Mouse (Mus musculus) thymus, adult 2 months (tissue): ENCODE data around the gene Anapc2. TPM values are rescaled to one million over a fixed set of nuclear protein-coding genes. Genes with fewer than 3 reads are reported as not detected.

ENCODE experiments used
- DNase-seq: peaks from one replicate; pipeline ENCODE4 v3.0.0; 2021
- H3K27ac ChIP-seq: fragments of 200-500 bp; 2 replicates; pipeline ENCODE4 v1.5.1; 2012; ENCODE audit warnings: low read length, control low read depth; ENCODE audit not compliant: control insufficient read depth, insufficient read depth
- H3K27me3 ChIP-seq: fragments of 200-500 bp; 2 replicates; pipeline ENCODE4 v1.6.1; 2012; ENCODE audit warnings: mild to moderate bottlenecking, low read length, moderate library complexity, mixed read lengths; ENCODE audit not compliant: control insufficient read depth, insufficient read depth
- H3K36me3 ChIP-seq: fragments of 200-500 bp; 2 replicates; pipeline ENCODE4 v1.6.1; 2012; ENCODE audit warnings: mild to moderate bottlenecking, low read length, moderate library complexity; ENCODE audit not compliant: control insufficient read depth, insufficient read depth
- H3K4me1 ChIP-seq: fragments of 200-500 bp; replicated peaks from 2 replicates; pipeline ENCODE4 v1.6.1; 2012; ENCODE audit warnings: low read length; ENCODE audit not compliant: control insufficient read depth, insufficient read depth
- H3K4me3 ChIP-seq: fragments of 200-500 bp; 2 replicates; pipeline ENCODE4 v1.5.1; 2012; ENCODE audit warnings: mild to moderate bottlenecking, low read length, control low read depth, moderate library complexity; ENCODE audit not compliant: control insufficient read depth, insufficient read depth
- CTCF ChIP-seq: fragments of 200-500 bp; IDR thresholded peaks from 2 replicates; pipeline ENCODE4 v1.5.1; 2012; ENCODE audit warnings: mild to moderate bottlenecking, control low read depth, low read length, moderate library complexity, borderline replicate concordance; ENCODE audit not compliant: control insufficient read depth, poor library complexity, insufficient read depth; ENCODE audit errors: extremely low read depth
- POLR2A ChIP-seq: fragments of 200-500 bp; IDR thresholded peaks from 2 replicates; pipeline ENCODE4 v1.6.1; 2012; ENCODE audit warnings: mild to moderate bottlenecking, low read length, control low read depth, moderate library complexity; ENCODE audit not compliant: control insufficient read depth, poor library complexity, insufficient read depth; ENCODE audit errors: extremely low read depth
- WGBS: fragments of 180-500 bp; shearing (Covaris S2); methylation state at CpG from one replicate; pipeline ENCODE4 v1.1.7; 2018; 5-methylcytosine and 5-hydroxymethylcytosine counted together
- polyA plus RNA-seq: library from polyadenylated mRNA; depleted of rRNA; stranded (reverse); fragments of >200 nt; gene quantifications from 2 replicates; pipeline ENCODE4 v1.2.3, GENCODE M21; 2012; rRNA removed

Gene Anapc2
- polyA plus RNA-seq, 1 experiment = 144 TPM

DNA sequence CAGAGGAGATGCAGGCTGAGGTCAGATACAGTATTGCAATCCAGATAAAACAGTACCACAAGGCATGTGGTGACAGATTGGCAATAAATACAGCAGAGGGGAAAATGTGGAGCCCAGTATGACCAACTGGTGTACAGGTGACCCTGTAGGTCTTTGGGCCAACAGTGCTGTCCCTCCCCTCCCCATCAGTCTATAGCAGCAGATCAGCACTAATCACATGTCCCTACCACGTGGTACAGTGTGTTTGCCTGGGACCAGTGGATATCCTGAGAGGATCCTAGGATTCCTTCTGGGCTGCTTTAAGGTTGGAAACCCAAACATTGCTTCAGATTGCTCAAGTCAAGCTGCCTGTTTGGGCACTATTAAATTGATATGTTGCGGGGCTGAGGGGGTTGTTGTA, 61.3 kb downstream of the Anapc2 start:
- WGBS = 89% methylated on average over 2 of the region's 2 CpGs
- Histone ChIP-seq H3K4me3 (no peak overlapping the region), H3K36me3 (peaks cover 19% of the 10 kb centered on the region), H3K27me3 (no peaks in the 10 kb centered on the region), H3K4me1 (peaks cover 14% of the 10 kb centered on the region), H3K27ac (no peak overlapping the region)
- DNase-seq = no peak
- TF ChIP-seq CTCF = no peak
- TF ChIP-seq POLR2A = no peak

Other genes starting within 250 kb of the Anapc2 start
- gene Nsmf, start 218.1 kb upstream of the Anapc2 start, polyA plus RNA-seq = 41.6 and 50.4 TPM in 2 replicates
- 0.58 and 0.91 TPM in 2 replicates for gene Entpd8, start 192.2 kb upstream of the Anapc2 start, polyA plus RNA-seq
- 0.24 and 0.44 TPM in 2 replicates for gene Noxa1, start 177.3 kb upstream of the Anapc2 start, polyA plus RNA-seq
- gene Nrarp, start 91.7 kb upstream of the Anapc2 start, polyA plus RNA-seq = 13.7 and 16.9 TPM in 2 replicates
- gene Tor4a, start 75.6 kb upstream of the Anapc2 start, polyA plus RNA-seq = 90.6 and 94.7 TPM in 2 replicates
- 105 and 115 TPM in 2 replicates for gene Nelfb, start 61.0 kb upstream of the Anapc2 start, polyA plus RNA-seq
- 0.12 TPM in 1 of 2 replicates, not detected in the other for gene Stpg3, start 57.8 kb upstream of the Anapc2 start, polyA plus RNA-seq
- 0.11 and 0.12 TPM in 2 replicates for gene Fam166a, start 53.7 kb upstream of the Anapc2 start, polyA plus RNA-seq
- gene Tubb4b, start 47.8 kb upstream of the Anapc2 start, polyA plus RNA-seq = 613 and 694 TPM in 2 replicates
- 0.05 and 0.15 TPM in 2 replicates for gene Slc34a3, start 38.1 kb upstream of the Anapc2 start, polyA plus RNA-seq
- 0.05 TPM in 1 of 2 replicates, not detected in the other for gene Rnf224, start 35.7 kb upstream of the Anapc2 start, polyA plus RNA-seq
- 3.6 and 4.5 TPM in 2 replicates for gene Rnf208, start 30.2 kb upstream of the Anapc2 start, polyA plus RNA-seq
- gene Cysrt1, start 30.0 kb upstream of the Anapc2 start, polyA plus RNA-seq = 1.6 and 2.1 TPM in 2 replicates
- gene AL732309.1, start 25.6 kb upstream of the Anapc2 start, polyA plus RNA-seq = 41.1 and 43.0 TPM in 2 replicates
- 66.1 and 79.1 TPM in 2 replicates for gene Tmem203, start 17.0 kb upstream of the Anapc2 start, polyA plus RNA-seq
- 24.4 and 25.9 TPM in 2 replicates for gene Tprn, start 9.9 kb upstream of the Anapc2 start, polyA plus RNA-seq
- 164 and 182 TPM in 2 replicates for gene Ssna1, start within 50 bp of the Anapc2 start, polyA plus RNA-seq
- gene Tmem210, start 15.7 kb downstream of the Anapc2 start, polyA plus RNA-seq = 0.35 TPM in 1 of 2 replicates, not detected in the other
- gene Lrrc26, start 17.4 kb downstream of the Anapc2 start, polyA plus RNA-seq = 1.0 and 1.6 TPM in 2 replicates
- 0.50 TPM in 2 replicates for gene Grin1, start 46.7 kb downstream of the Anapc2 start, polyA plus RNA-seq
- gene Man1b1, start 59.9 kb downstream of the Anapc2 start, polyA plus RNA-seq = 23.1 and 26.3 TPM in 2 replicates
- gene Dpp7, start 83.9 kb downstream of the Anapc2 start, polyA plus RNA-seq = 24.5 and 25.6 TPM in 2 replicates
- 23.0 and 24.4 TPM in 2 replicates for gene Uap1l1, start 93.2 kb downstream of the Anapc2 start, polyA plus RNA-seq
- 29.7 and 45.2 TPM in 2 replicates for gene Sapcd2, start 99.8 kb downstream of the Anapc2 start, polyA plus RNA-seq
- 11.7 and 14.0 TPM in 2 replicates for gene Entpd2, start 123.4 kb downstream of the Anapc2 start, polyA plus RNA-seq
- 28.4 and 30.8 TPM in 2 replicates for gene Npdc1, start 126.9 kb downstream of the Anapc2 start, polyA plus RNA-seq
- gene Fut7, start 150.8 kb downstream of the Anapc2 start, polyA plus RNA-seq = 1.9 and 2.0 TPM in 2 replicates
- 86.6 and 100 TPM in 2 replicates for gene Abca2, start 156.2 kb downstream of the Anapc2 start, polyA plus RNA-seq
- 11.6 and 17.3 TPM in 2 replicates for gene Clic3, start 184.4 kb downstream of the Anapc2 start, polyA plus RNA-seq
- 165 and 192 TPM in 2 replicates for gene Paxx, start 188.6 kb downstream of the Anapc2 start, polyA plus RNA-seq
- 4.4 and 13.8 TPM in 2 replicates for gene Ptgds, start 197.6 kb downstream of the Anapc2 start, polyA plus RNA-seq
- gene Lcn12, start 221.4 kb downstream of the Anapc2 start, polyA plus RNA-seq = not detected in 2 replicates
- 59.2 and 77.5 TPM in 2 replicates for gene Fbxw5, start 228.3 kb downstream of the Anapc2 start, polyA plus RNA-seq
- 4.7 and 5.0 TPM in 2 replicates for gene C8g, start 229.2 kb downstream of the Anapc2 start, polyA plus RNA-seq